Mouse (Mus musculus) spleen, adult 2 months (tissue): Measurements from ENCODE around the gene Gm20683.

ENCODE experiments used
- CTCF ChIP-seq: fragments of 200-500 bp; IDR thresholded peaks from 2 replicates; pipeline ENCODE4 v1.5.1; 2011; ENCODE audit warnings: mild to moderate bottlenecking, inconsistent platforms; ENCODE audit not compliant: insufficient read depth, insufficient read length, insufficient replicate concordance; ENCODE audit errors: extremely low read depth
- POLR2A ChIP-seq: fragments of 200-500 bp; IDR thresholded peaks from 2 replicates; pipeline ENCODE4 v1.6.1; 2011; ENCODE audit warnings: low read depth, low read length, inconsistent platforms

- TF ChIP-seq CTCF (no peak), POLR2A (no peak)
Measured at GRCm38 (mm10) chr17:25808789-25809605, 32.6 kb downstream of the Gm20683 start, which contains the start of gene Fbxl16.
